Mouse (Mus musculus) splenic B cell, adult 2 months (primary cell): ENCODE measurements around the gene Srsx.
"Not testable (repeated sequence)": the region's sequence is repeated elsewhere in the genome, so short reads cannot be mapped to it uniquely, and the experiment has no call there.

ENCODE experiments used
- DNase-seq: peaks from one replicate; pipeline ENCODE4 v3.0.0-alpha.2; 2011; ENCODE audit warnings: low read depth, low spot score
- H3K27me3 ChIP-seq: 2 replicates; pipeline ENCODE4 v1.6.1; 2012; ENCODE audit warnings: mild to moderate bottlenecking, low read length, moderate library complexity, mixed read lengths; ENCODE audit not compliant: control insufficient read depth, poor library complexity, insufficient read depth, severe bottlenecking
- H3K36me3 ChIP-seq: 2 replicates; pipeline ENCODE4 v1.6.1; 2012; ENCODE audit warnings: mild to moderate bottlenecking, low read length, moderate library complexity, mixed read lengths; ENCODE audit not compliant: control insufficient read depth, poor library complexity, insufficient read depth, severe bottlenecking

The Srsx gene

GRCm38 (mm10) chrX:123222381-123222780 lies at the start of gene Srsx:
TSS of gene Srsx (minus strand) at chrX:123222481.
- not testable (repeated sequence) for H3K27me3 ChIP-seq, DNase-seq, H3K36me3 ChIP-seq

GRCm38 (mm10) chrX:123246807-123247206 lies 24.5 kb upstream of the Srsx start, which contains the start of gene Gm17577:
TSS of gene Gm17577 (minus strand) at chrX:123246907.
- not testable (repeated sequence) for H3K27me3 ChIP-seq, H3K36me3 ChIP-seq, DNase-seq
